Mouse (Mus musculus) E14TG2a.4 (cell line): ENCODE results near the gene Gm43738.
A peak's percentile ranks its signal among the peaks of the same experiment; 100 is the strongest.

Experiments
- H3K27me3 ChIP-seq: 2 replicates; pipeline ENCODE4 v1.6.1; 2014; ENCODE audit warnings: low read length, control low read depth; ENCODE audit not compliant: insufficient read depth
- H3K36me3 ChIP-seq: 2 replicates; pipeline ENCODE4 v1.6.1; 2014; ENCODE audit warnings: low read length, control low read depth; ENCODE audit not compliant: insufficient read depth
- H3K4me1 ChIP-seq: replicated peaks from 2 replicates; pipeline ENCODE4 v1.6.1; 2014; ENCODE audit warnings: low read depth, low read length, control low read depth
- H3K4me3 ChIP-seq: replicated peaks from 2 replicates; pipeline ENCODE4 v1.5.1; 2014; ENCODE audit warnings: mild to moderate bottlenecking, low read length
- H3K9me3 ChIP-seq: 2 replicates; pipeline ENCODE4 v1.6.1; 2014; ENCODE audit warnings: low read length, control low read depth
- CTCF ChIP-seq: conservative IDR thresholded peaks from 2 replicates; pipeline ENCODE4 v1.5.1; 2014; ENCODE audit warnings: low read length
- NANOG ChIP-seq: IDR thresholded peaks from 2 replicates; pipeline ENCODE4 v1.6.1; 2014; ENCODE audit warnings: borderline replicate concordance, low read length, mixed read lengths
- POU5F1 ChIP-seq: IDR thresholded peaks from 2 replicates; pipeline ENCODE4 v1.6.1; 2014; ENCODE audit warnings: low read length, borderline replicate concordance

The Gm43738 gene

GRCm38 (mm10) chr3:89133063-89133450 is 32.2 kb upstream of the Gm43738 start:
- TF ChIP-seq POU5F1 (no peak), CTCF (no peak), NANOG (no peak)
- H3K27me3 ChIP-seq = peaks cover 48% of the 10 kb centered on the region
- H3K9me3 ChIP-seq = no peaks in the 10 kb centered on the region
- no peak overlapping the region for H3K4me3 ChIP-seq
- peaks cover 26% of the 10 kb centered on the region for H3K4me1 ChIP-seq
- no peaks in the 10 kb centered on the region for H3K36me3 ChIP-seq

GRCm38 (mm10) chr3:89132285-89133062 is 31.6 kb upstream of the Gm43738 start:
- Histone ChIP-seq H3K4me3 (peak overlapping the region; percentile 52), H3K9me3 (no peaks in the 10 kb centered on the region), H3K4me1 (peaks cover 24% of the 10 kb centered on the region), H3K27me3 (peaks cover 48% of the 10 kb centered on the region), H3K36me3 (no peaks in the 10 kb centered on the region)
- TF ChIP-seq POU5F1 = no peak
- no peak for TF ChIP-seq NANOG

GRCm38 (mm10) chr3:89131816-89132215 is 30.9 kb upstream of the Gm43738 start:
- H3K9me3 ChIP-seq = no peaks in the 10 kb centered on the region
- no peaks in the 10 kb centered on the region for H3K36me3 ChIP-seq
- TF ChIP-seq POU5F1 = no peak
- no peak for TF ChIP-seq NANOG
- no peak for TF ChIP-seq CTCF
- no peak overlapping the region for H3K4me3 ChIP-seq
- H3K4me1 ChIP-seq = peaks cover 17% of the 10 kb centered on the region
- peaks cover 48% of the 10 kb centered on the region for H3K27me3 ChIP-seq

DNA sequence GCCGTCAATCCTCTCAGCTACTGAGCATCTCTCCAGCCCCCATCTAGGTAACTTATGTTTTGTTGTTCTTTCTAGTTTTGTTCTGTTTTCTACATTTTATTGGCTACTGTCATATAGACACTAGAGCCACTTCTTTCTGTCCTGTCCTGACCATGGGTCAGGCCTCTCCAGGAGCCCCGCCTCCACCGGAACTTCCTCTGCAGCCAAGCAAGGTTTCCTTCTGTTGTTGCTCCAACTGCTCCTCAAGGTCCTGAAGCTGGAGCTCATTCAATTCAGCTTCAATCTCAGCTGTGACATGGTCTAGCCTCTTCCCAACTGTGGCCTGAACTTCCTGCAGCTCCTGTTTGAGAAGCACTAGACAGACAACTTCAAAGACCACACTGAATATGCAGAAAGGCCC is 29.0 kb upstream of the Gm43738 start:
- H3K36me3 ChIP-seq = no peaks in the 10 kb centered on the region
- peaks cover 36% of the 10 kb centered on the region for H3K27me3 ChIP-seq
- H3K4me1 ChIP-seq = peaks cover 7% of the 10 kb centered on the region
- no peaks in the 10 kb centered on the region; the same call in 1 of the 2 replicates for H3K9me3 ChIP-seq
- no peak overlapping the region for H3K4me3 ChIP-seq
- TF ChIP-seq NANOG (no peak), CTCF (no peak), POU5F1 (no peak)

GRCm38 (mm10) chr3:89125981-89126380 is 25.1 kb upstream of the Gm43738 start:
- Histone ChIP-seq H3K9me3 (no peaks in the 10 kb centered on the region; the same call in 1 of the 2 replicates), H3K4me3 (no peak overlapping the region), H3K4me1 (peaks cover 3% of the 10 kb centered on the region; the same call in 1 of the 2 replicates), H3K27me3 (0 out of 2 replicates have a peak, but pooled peaks cover 2% of the 10 kb centered on the region), H3K36me3 (no peaks in the 10 kb centered on the region)
- TF ChIP-seq NANOG (no peak), POU5F1 (no peak), CTCF (no peak)

DNA sequence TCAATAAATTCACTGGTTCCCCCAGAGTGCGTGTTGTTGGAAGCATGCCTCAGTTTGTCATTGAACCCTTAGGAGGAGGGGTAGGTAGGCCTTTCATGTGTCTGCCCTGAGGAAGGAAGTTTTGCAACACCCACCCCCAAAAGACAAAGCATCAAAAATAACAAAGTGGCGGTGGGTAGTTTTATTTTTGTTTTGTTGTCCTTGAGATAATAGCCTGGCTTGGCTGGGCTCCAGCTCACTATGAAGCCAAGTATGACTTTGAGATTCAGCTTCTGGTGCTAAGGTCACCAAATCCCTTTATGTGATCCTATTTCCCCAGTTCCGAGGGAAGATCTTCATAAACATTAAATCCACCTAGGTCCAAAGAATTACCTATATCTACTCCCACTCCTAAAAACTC is 23.3 kb upstream of the Gm43738 start:
- peaks cover 3% of the 10 kb centered on the region; the same call in 1 of the 2 replicates for H3K4me1 ChIP-seq
- no peaks in the 10 kb centered on the region; the same call in 1 of the 2 replicates for H3K9me3 ChIP-seq
- H3K4me3 ChIP-seq = no peak overlapping the region
- TF ChIP-seq POU5F1 (no peak), CTCF (no peak), NANOG (no peak)
- H3K27me3 ChIP-seq = no peaks in the 10 kb centered on the region
- H3K36me3 ChIP-seq = no peaks in the 10 kb centered on the region

- TF ChIP-seq POU5F1 (no peak), CTCF (no peak), NANOG (no peak)
- Histone ChIP-seq H3K9me3 (no peaks in the 10 kb centered on the region; the same call in 1 of the 2 replicates), H3K4me1 (peaks cover 3% of the 10 kb centered on the region; the same call in 1 of the 2 replicates), H3K36me3 (no peaks in the 10 kb centered on the region), H3K27me3 (no peaks in the 10 kb centered on the region), H3K4me3 (no peak overlapping the region)
These were observed 22.4 kb upstream of the Gm43738 start for GRCm38 (mm10) chr3:89123313-89123712.

DNA sequence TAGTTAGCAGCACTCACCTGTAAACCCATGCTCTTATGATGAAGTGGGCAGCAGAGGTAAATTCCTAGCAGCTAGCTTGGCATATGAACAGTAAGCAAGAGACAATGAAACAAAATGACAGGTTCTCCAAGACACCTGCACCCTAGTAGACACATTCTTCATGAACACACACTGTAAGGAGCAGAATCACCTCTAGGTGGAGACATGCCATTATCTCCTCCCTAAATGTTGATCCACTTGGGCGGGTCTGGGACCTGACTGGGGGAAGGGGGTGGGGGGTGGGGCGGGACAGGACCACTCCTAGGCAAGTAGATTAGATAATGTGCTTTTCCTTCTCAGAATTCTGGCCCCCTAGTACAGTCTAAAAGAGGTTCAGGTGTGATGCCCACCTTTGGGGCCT is 14.6 kb upstream of the Gm43738 start:
- Histone ChIP-seq H3K36me3 (no peaks in the 10 kb centered on the region), H3K4me3 (no peak overlapping the region), H3K4me1 (peaks cover 14% of the 10 kb centered on the region), H3K27me3 (peaks cover 12% of the 10 kb centered on the region; the same call in 1 of the 2 replicates), H3K9me3 (no peaks in the 10 kb centered on the region)
- TF ChIP-seq CTCF (peak; percentile 38; the same call in 1 of the 2 replicates), POU5F1 (no peak)

DNA sequence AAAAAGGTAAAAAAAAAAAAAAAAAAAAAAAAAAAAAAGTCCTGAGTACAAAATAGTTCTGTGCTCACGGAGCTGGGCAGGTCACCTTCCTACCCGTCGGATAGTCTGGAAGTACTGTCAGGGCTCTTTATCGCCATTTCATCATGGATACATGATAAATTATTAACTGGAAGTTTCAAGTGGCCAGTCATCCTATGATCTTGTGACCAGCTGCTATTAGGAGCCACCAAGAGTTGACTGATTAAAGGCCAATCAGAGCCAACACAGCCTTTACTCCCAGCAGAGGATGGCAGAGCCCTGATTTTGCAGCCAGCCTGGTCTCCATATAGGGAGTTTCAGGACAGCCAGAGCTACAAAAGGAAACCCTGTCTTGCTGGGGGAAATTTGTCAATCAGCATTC is 12.2 kb upstream of the Gm43738 start:
- Histone ChIP-seq H3K4me1 (peaks cover 14% of the 10 kb centered on the region), H3K9me3 (no peaks in the 10 kb centered on the region), H3K27me3 (peaks cover 12% of the 10 kb centered on the region; the same call in 1 of the 2 replicates), H3K4me3 (no peak overlapping the region), H3K36me3 (no peaks in the 10 kb centered on the region)
- TF ChIP-seq POU5F1 = no peak
- TF ChIP-seq NANOG = no peak
- TF ChIP-seq CTCF = no peak
